Mouse (Mus musculus): Measurements from ENCODE around the gene Otud7b.

The Otud7b gene

DNA sequence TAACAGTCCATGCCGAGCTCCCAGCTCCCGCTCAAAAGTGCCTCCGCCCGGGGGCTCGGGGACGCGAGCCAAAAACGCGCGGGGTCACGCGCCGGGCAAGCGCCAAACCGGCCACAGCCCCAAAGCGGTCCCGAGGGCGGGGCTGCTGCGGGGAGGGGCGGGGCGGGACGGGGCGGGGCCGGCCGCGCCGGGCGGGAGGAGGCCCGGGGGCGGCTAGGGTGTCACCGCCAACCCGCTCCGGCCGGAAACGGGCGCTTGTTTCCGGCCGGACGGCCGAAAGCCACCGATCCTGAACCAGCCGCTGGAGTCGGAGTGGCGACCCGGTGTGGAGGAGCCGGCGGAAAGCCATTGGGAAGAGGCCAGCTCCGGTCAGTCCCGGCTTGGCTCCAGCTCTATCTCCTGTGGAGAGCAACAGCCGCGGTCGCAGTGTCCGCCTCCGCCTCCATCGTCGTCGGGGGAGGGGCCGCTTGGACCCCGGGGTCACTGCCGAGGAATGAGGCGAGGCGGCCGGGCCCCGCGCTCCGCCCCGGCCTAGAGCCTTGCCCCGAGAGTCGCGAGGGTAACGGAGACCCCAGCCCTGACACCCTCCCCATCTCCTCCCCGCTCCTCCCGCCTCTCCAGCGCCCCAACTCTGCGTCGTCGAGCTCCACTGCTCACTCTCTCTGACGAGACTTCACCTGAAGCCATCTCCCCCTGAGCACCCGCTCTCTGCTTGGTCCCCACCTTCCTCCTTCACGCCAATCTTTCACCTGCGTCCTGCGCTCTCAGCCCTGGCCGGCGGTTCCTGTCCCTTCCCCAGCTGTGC, at the start of gene Otud7b:
Otud7b (plus strand) TSS at position 267 of the 805 bp plus-strand sequence.
- peak; percentile 60 to 70 for DNase-seq (ENCODE audit: low spot score in 2 of 2)

DNA sequence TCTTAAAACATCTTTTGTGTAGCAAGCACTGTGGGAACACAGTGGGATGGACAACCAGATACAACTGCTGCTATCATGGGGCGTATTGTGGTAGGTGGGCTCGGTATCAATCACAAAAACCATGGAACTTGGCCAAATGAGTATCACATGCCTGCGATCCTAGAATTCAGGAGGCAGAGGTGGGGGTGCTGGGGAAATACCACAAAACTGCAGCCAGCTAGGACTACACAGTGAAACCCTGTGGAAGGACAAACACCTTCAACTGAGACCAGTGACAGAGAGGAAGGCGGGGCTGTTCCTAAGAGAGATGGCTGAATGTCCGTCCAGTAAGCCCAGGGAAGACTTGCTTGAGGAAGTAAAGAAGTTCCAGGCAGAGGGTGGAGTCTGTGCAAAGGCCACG, 49.0 kb upstream of the Otud7b start:
- DNase-seq (ENCODE audit: low spot score in 2 of 2) = no peak

- no peak for DNase-seq (ENCODE audit: low spot score in 2 of 2)
Measured at GRCm38 (mm10) chr3:96056031-96056430, 48.3 kb upstream of the Otud7b start.

DNA sequence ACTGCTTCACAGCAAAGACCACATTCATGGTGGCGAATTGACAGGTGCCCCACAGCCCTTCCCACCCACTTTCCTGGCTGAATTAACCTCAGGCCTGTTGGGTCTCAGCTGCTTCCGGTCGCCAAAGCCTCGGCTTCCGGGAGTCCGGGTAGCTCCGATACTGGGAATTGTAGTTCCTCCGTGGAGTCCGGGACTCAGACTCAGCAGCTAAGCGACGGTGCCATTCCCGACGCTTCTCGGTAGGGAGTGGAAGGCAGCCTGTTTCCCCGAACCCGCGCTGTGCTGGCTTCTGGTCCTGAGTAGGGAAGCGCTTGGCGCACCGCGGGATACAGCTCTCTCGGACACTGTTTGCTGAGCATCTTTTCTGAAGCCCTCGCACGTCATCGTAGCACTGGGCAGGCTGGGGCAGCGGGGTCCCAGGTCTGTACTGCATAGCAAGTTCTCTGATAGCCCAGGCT, 46.6 kb upstream of the Otud7b start:
- peak; percentile 82 to 86 for DNase-seq (ENCODE audit: low spot score in 2 of 2)

DNA sequence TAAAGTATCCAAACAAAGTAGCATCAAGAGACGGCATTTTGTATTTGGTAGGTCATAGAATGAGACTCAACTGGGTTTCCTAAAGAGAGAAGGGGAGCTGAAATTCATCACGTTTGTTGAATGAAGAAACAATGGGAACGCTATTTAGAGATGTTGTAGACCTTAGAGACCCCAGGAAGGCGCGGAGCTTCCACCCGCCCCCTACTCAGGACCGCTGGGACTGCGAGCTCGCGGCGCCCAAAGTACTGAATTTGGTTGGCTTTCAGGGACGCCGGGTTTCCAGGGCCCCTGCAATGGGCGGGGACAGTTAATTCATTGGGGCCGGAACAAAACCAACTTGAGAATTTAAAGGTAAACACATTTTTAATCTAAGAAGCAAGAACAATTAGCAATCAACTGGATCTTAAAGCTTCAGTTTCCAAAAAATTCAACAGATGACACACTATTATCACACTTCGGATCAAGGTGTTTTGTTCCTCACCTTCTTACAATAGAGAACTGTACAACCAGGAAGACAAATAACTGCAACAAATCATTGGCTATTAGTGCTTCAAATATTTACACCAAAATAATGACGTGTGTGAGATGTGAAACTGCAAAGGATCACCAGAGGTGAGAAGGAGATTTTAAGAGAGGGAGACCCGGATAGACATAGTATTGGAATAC, 46.0 kb upstream of the Otud7b start, which contains the start of gene Vps45:
Vps45 (minus strand) TSS at position 236 of the 666 bp plus-strand sequence.
- peak; percentile 42 to 66 for DNase-seq (ENCODE audit: low spot score in 2 of 2)

GRCm38 (mm10) chr3:96060146-96060545, 44.2 kb upstream of the Otud7b start:
- no peak for DNase-seq (ENCODE audit: low spot score in 2 of 2)

DNA sequence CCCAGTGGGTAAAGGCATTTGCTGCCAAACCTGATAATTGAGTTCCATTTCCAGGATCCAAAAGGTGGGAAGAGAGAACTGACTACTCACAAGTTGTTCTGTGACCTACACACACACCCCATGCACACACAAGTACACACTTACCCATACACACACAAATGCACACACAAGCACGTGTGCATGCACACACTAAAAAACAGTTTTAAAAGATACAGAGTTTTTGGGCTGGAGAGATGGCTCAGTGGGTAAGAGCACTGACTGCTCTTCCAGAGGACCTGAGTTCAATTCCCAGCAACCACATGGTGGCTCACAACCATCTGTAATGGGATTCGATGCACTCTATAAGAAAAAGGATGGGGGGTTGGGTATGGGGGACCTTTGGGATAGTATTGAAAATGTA, 41.0 kb upstream of the Otud7b start:
- no peak for DNase-seq (ENCODE audit: low spot score in 2 of 2)

GRCm38 (mm10) chr3:96064217-96064616, 40.1 kb upstream of the Otud7b start:
- no peak for DNase-seq (ENCODE audit: low spot score in 2 of 2)

DNA sequence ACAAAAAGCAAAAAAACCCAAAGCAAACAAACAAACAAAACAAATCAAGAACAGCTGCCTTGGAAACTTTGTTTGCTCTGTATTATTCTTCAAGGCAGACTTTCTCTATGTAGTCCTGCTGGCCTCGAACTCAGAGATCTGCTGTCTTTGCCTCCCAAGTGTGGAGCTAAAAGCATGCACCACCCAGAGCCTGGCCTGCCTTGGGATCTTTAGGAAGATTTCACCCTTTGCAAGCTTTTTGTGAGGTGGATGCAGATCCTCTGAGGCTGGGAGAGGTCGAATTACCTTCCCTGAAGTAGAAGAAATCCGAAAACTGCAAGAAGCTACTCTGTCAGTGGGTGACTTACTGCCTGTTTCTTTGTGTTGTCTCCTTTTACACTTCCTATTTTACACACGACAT, 39.2 kb upstream of the Otud7b start:
- DNase-seq (ENCODE audit: low spot score in 2 of 2) = no peak

DNA sequence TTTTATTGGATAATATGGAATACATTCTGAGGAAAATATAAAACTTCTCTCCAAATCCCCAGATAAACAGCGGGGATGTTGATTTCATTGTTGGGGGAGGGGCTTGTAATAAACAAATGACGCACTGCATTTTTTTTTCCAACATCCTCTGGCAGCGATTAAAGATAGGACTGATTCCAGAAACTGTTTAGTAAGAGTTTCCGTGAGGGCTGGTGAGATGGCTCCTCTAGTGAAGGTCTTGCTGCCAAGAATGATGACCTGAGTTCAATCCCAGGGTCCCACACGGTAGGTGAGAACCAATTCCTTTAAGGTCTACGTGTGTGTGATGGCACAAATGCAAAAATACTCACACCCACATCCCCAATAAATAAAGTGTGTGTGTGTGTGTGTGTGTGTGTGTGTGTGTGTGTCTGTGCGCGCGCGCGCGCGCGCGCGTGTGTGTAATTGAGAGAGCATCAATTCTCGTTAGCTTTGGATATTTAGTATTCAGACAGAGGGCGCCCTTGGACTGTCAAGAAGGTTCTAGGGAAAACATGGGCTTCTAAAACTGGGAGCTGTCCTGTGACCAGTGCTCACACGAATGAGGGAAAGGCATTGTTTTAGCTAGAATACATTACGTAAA, 38.5 kb upstream of the Otud7b start:
- peak; percentile 41 to 42 for DNase-seq (ENCODE audit: low spot score in 2 of 2)

- no peak for DNase-seq (ENCODE audit: low spot score in 2 of 2)
Measured at GRCm38 (mm10) chr3:96066741-96067140, 37.6 kb upstream of the Otud7b start.

- no peak for DNase-seq (ENCODE audit: low spot score in 2 of 2)
Measured at GRCm38 (mm10) chr3:96069046-96069445, 35.3 kb upstream of the Otud7b start.

- no peak for DNase-seq (ENCODE audit: low spot score in 2 of 2)
Measured at GRCm38 (mm10) chr3:96069542-96069941, 34.8 kb upstream of the Otud7b start.

DNA sequence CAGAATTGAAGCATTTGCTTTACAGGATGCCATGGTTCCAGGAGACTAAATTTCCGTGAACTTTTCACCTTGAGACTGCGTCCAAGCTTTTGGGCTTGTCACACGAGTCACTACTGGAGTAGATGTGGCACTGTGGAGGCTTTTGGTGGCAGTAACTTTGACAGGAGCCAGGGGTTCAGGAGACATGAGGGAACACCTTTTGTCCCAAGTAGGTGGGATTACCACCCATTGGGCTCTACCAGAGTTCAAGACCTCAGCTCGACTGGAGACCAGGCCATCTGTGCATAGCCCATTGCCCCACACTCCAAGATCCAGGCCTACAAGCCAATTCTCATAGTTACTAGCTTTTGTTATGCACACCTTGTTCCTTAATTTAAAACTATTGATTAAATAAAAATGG, 34.1 kb upstream of the Otud7b start:
- DNase-seq (ENCODE audit: low spot score in 2 of 2) = no peak

- DNase-seq (ENCODE audit: low spot score in 2 of 2) = no peak
Measured at GRCm38 (mm10) chr3:96072921-96073486, 31.3 kb upstream of the Otud7b start.

DNA sequence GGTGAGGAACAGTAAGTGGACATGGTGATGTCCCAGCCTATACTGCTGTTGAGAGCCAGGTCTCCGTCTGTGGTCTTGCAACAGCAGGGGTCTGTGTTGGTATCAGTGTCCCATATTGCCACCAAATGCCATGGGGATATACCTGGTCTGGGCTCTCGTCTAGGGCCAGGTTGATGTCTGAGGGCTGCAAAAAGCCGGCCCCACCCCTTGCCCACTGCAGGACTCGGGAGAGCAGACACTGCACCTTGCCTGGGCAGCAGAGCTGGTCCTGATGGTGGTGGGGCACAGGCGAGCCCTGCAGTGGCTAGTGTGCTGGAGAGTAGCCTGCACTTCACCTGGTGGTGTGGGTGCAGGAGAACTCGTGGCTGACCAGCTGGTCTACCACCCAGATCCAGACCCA, 26.3 kb upstream of the Otud7b start:
- no peak for DNase-seq (ENCODE audit: low spot score in 2 of 2)

DNA sequence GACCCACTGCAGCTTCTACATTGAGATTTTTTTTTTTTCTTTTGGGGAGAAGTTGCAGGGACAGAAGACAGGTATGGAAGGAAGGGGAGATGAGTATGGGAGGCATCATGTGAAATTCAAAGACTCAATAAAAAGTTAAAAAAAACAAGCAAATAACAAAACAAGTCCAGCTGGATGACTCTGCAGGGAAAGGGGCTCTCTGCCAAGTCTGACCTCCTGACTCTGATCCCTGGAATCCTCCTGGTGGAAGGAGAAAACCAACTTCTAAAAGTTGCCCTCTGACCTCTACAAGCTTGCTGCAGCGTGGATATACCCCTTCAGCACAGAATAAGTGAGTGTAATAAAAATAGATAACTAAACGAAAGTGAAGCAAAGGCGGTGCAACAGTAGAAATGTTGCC, 25.6 kb upstream of the Otud7b start:
- DNase-seq (ENCODE audit: low spot score in 2 of 2) = no peak

DNA sequence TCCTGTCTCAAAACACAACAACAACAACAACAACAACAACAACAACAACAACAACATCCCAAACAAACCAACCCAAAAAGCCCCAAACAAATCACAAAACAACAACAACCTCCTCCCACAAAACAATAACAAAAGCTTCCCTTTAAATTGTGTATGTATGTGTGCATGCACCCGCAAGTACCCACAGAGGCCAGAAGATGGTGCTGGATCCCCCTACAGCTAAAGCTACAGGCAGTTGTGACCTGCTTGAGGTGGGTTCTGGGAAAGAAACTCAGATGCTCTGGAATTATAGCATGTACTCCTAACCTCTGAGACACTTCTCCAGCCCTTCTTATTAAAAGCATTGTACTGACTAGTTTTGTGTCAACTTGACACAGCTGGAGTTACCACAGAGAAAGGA, 23.3 kb upstream of the Otud7b start:
- DNase-seq (ENCODE audit: low spot score in 2 of 2) = no peak

DNA sequence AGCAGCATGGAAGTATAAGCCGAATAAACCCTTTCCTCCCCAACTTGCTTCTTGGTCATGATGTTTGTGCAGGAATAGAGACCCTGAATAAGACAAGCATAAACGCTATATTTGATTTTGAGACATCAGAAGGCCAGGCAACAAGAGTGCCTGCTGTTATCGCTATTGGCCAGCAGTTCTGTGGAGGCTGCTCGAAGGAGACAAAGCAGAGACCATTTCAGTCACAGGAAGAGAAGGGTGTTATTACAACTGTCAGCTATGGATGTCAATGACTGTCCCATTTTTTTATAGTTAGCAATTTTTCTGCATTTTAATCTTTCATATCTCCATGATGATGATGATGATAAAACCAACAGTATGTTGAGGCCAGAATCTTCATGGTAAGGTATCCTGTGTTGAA, 22.7 kb upstream of the Otud7b start:
- DNase-seq (ENCODE audit: low spot score in 2 of 2) = no peak

GRCm38 (mm10) chr3:96082100-96082499, 22.2 kb upstream of the Otud7b start:
- no peak for DNase-seq (ENCODE audit: low spot score in 2 of 2)

DNA sequence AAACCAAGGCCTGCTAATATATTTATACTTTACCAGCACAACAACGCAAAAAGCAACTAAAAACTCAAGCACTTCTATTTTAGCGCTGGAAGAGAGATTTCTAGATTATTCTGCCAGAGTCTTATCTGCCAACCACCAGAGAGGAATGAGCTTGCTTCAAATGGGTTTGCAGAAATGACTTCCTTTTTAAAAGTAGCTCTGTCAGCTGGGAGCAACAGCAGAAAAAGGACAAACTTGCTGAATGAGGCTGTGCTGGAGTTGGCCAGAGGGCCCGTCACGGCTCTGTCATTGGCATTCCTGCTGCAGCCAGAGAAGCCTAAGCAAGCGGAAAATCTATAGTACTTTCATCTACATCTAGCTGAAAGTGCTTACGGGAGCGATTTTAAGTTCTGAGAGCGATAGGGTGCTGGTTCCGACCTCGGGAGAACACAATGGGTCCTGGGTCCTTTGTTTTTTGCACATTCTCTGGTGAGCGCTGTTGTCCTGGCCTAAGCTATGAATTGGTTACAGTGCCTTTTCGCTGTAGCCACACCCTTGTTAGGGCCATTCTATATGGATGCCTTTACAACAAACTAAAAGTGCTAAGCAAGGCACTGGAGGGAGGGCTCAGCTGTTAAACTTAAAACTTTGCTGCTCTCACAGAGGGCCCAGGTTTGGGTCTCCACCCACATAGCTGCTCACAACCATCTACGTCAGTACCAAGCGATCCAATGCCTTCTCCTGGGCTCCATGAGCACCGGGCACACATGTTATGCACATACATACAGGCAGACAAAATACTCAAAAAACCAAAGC, 21.4 kb upstream of the Otud7b start:
- no peak for DNase-seq (ENCODE audit: low spot score in 2 of 2)

Measured in frontal cortex, postnatal 10 days (tissue).